Mouse (Mus musculus) MEL (cell line): Measurements from ENCODE around the gene H2-Q10. TPM values are rescaled to one million over a fixed set of nuclear protein-coding genes. Genes with fewer than 3 reads are reported as not detected.

Experiments
- DNase-seq: peaks from one replicate; pipeline ENCODE4 v3.0.0; 2011; ENCODE audit warnings: low read depth, low spot score
- H3K27ac ChIP-seq: 2 replicates; pipeline ENCODE4 v1.5.1; 2012; ENCODE audit warnings: low read depth, mild to moderate bottlenecking, control low read depth, low read length, moderate library complexity; ENCODE audit not compliant: control insufficient read depth
- H3K27me3 ChIP-seq, 2 experiments: fragments of 150-350 bp in 1 of 2; sonication (generic) in 1 of 2; 2 replicates each; pipeline ENCODE4 v1.6.1; 2012; ENCODE audit warnings: low read length in 2 of 2, mild to moderate bottlenecking in 2 of 2, improper control_type of control experiment in 1 of 2, moderate library complexity in 1 of 2; ENCODE audit not compliant: insufficient read depth in 2 of 2, control insufficient read depth in 1 of 2
- H3K36me3 ChIP-seq, 2 experiments: 2 replicates each; pipeline ENCODE4 v1.6.1; 2012 to 2014; ENCODE audit warnings: low read length in 2 of 2, improper control_type of control experiment in 1 of 2, inconsistent platforms in 1 of 2, mild to moderate bottlenecking in 1 of 2; ENCODE audit not compliant: insufficient read depth in 2 of 2, control insufficient read depth in 1 of 2
- H3K4me1 ChIP-seq, 2 experiments: fragments of 150-350 bp in 1 of 2; sonication (generic) in 1 of 2; 2 replicates each; pipeline ENCODE4 v1.6.1; 2012; ENCODE audit warnings: low read length in 2 of 2, improper control_type of control experiment in 1 of 2, mild to moderate bottlenecking in 1 of 2; ENCODE audit not compliant: insufficient read depth in 2 of 2, control insufficient read depth in 1 of 2
- H3K4me3 ChIP-seq, 2 experiments: fragments of 150-350 bp in 1 of 2; sonication (generic) in 1 of 2; 2 replicates each; pipeline ENCODE4 v1.5.1; 2012; ENCODE audit warnings: low read depth in 2 of 2, low read length in 2 of 2, mild to moderate bottlenecking in 2 of 2, moderate library complexity in 2 of 2, control low read depth in 1 of 2, improper control_type of control experiment in 1 of 2; ENCODE audit not compliant: control insufficient read depth in 1 of 2, insufficient read depth in 1 of 2
- H3K79me2 ChIP-seq: 2 replicates; pipeline ENCODE4 v1.6.1; 2012; ENCODE audit warnings: mild to moderate bottlenecking, low read length, moderate library complexity; ENCODE audit not compliant: control insufficient read depth, poor library complexity, insufficient read depth
- H3K9ac ChIP-seq: 2 replicates; pipeline ENCODE4 v1.6.1; 2012; ENCODE audit warnings: low read depth, mild to moderate bottlenecking, control low read depth, low read length, moderate library complexity; ENCODE audit not compliant: control insufficient read depth, poor library complexity, severe bottlenecking
- H3K9me3 ChIP-seq: fragments of 150-350 bp; sonication (generic); replicated peaks from 2 replicates; pipeline ENCODE4 v1.6.1; 2012; ENCODE audit warnings: mild to moderate bottlenecking, low read length, improper control_type of control experiment, moderate library complexity; ENCODE audit not compliant: insufficient read depth
- CHD1 ChIP-seq: IDR thresholded peaks from 2 replicates; pipeline ENCODE4 v1.6.1; 2012; ENCODE audit warnings: low read depth, mild to moderate bottlenecking, inconsistent platforms, low read length, improper control_type of control experiment
- CHD2 ChIP-seq: IDR thresholded peaks from 2 replicates; pipeline ENCODE4 v1.6.1; 2011; ENCODE audit warnings: low read length, improper control_type of control experiment
- E2F4 ChIP-seq: IDR thresholded peaks from 2 replicates; pipeline ENCODE4 v1.6.1; 2011; ENCODE audit warnings: low read depth, low read length, improper control_type of control experiment, borderline replicate concordance
- EP300 ChIP-seq, 2 experiments: IDR thresholded peaks; 2 replicates each; pipeline ENCODE4 v1.6.1; 2011; ENCODE audit warnings: improper control_type of control experiment in 2 of 2, low read length in 2 of 2, low read depth in 1 of 2, mild to moderate bottlenecking in 1 of 2
- ETS1 ChIP-seq: IDR thresholded peaks from 2 replicates; pipeline ENCODE4 v1.6.1; 2012; ENCODE audit warnings: low read depth, mild to moderate bottlenecking, inconsistent platforms, low read length, improper control_type of control experiment, moderate library complexity
- JUND ChIP-seq: IDR thresholded peaks from 2 replicates; pipeline ENCODE4 v1.6.1; 2011; ENCODE audit warnings: low read depth, mild to moderate bottlenecking, improper control_type of control experiment, low read length
- KAT2A ChIP-seq: conservative IDR thresholded peaks from 2 replicates; pipeline ENCODE4 v1.6.1; 2012; ENCODE audit warnings: low read depth, low read length, improper control_type of control experiment, inconsistent platforms
- MAZ ChIP-seq: IDR thresholded peaks from 2 replicates; pipeline ENCODE4 v1.6.1; 2012; ENCODE audit warnings: low read depth, mild to moderate bottlenecking, inconsistent platforms, low read length, improper control_type of control experiment
- MYB ChIP-seq: IDR thresholded peaks from 2 replicates; pipeline ENCODE4 v1.6.1; 2011; ENCODE audit warnings: mild to moderate bottlenecking, low read depth, low read length, improper control_type of control experiment
- MYC ChIP-seq: IDR thresholded peaks from 2 replicates; pipeline ENCODE4 v1.6.1; 2011; ENCODE audit warnings: low read depth, mild to moderate bottlenecking, low read length, improper control_type of control experiment, moderate library complexity
- NRF1 ChIP-seq: IDR thresholded peaks from 2 replicates; pipeline ENCODE4 v1.6.1; 2014; ENCODE audit warnings: low read depth, mild to moderate bottlenecking, inconsistent platforms, low read length, improper control_type of control experiment, moderate library complexity; ENCODE audit not compliant: poor library complexity, insufficient read depth, severe bottlenecking
- POLR2A ChIP-seq, 2 experiments: IDR thresholded peaks; 2 replicates each; pipeline ENCODE4 v1.6.1; 2011 to 2012; ENCODE audit warnings: low read length in 2 of 2, mild to moderate bottlenecking in 2 of 2, control low read depth in 1 of 2, improper control_type of control experiment in 1 of 2, low read depth in 1 of 2, moderate library complexity in 1 of 2; ENCODE audit not compliant: control insufficient read depth in 1 of 2, insufficient read depth in 1 of 2, poor library complexity in 1 of 2
- POLR2AphosphoS2 ChIP-seq: IDR thresholded peaks from 2 replicates; pipeline ENCODE4 v1.6.1; 2011; ENCODE audit warnings: low read length, improper control_type of control experiment
- SIN3A ChIP-seq: IDR thresholded peaks from 2 replicates; pipeline ENCODE4 v1.6.1; 2012; ENCODE audit warnings: low read length, improper control_type of control experiment, inconsistent platforms
- TAL1 ChIP-seq: IDR thresholded peaks from 2 replicates; pipeline ENCODE4 v1.6.1; 2012; ENCODE audit warnings: mild to moderate bottlenecking, inconsistent platforms, low read length, moderate library complexity, mixed read lengths
- UBTF ChIP-seq: IDR thresholded peaks from 2 replicates; pipeline ENCODE4 v1.6.1; 2012; ENCODE audit warnings: low read depth, mild to moderate bottlenecking, inconsistent platforms, low read length, improper control_type of control experiment, moderate library complexity, borderline replicate concordance; ENCODE audit not compliant: insufficient read depth
- ZNF384 ChIP-seq: IDR thresholded peaks from 2 replicates; pipeline ENCODE4 v1.6.1; 2012; ENCODE audit warnings: low read depth, mild to moderate bottlenecking, inconsistent platforms, low read length, improper control_type of control experiment
- polyA plus RNA-seq, 2 experiments: library from polyadenylated mRNA; stranded (reverse) in 1 of 2; unstranded in 1 of 2; fragments of >175 nt in 1 of 2; fragments of >200 nt in 1 of 2; gene quantifications; 2 replicates each; pipeline versions ENCODE4 v1.2.1 to v1.2.4; 2012; ENCODE audit warnings: low replicate concordance in 2 of 2, low read depth in 1 of 2; ENCODE audit not compliant: insufficient read length in 2 of 2, insufficient read depth in 1 of 2, missing spikeins in 1 of 2
- total RNA-seq: library from RNA; depleted of rRNA; stranded (reverse); fragments of 300-350 nt; gene quantifications from 2 replicates; pipeline ENCODE4 v1.2.3, GENCODE M21; 2012

The H2-Q10 gene
- total and polyA plus RNA-seq, 3 experiments, result 0.15 to 8.9 TPM; not detected in 1

- Histone ChIP-seq H3K36me3 (no peaks in the 10 kb centered on the region), H3K27me3 (no peaks in the 10 kb centered on the region; a peak in 1 of 4 replicates), H3K4me3 (no peak overlapping the region), H3K27ac (no peak overlapping the region), H3K79me2 (no peaks in the 10 kb centered on the region), H3K9me3 (no peaks in the 10 kb centered on the region), H3K4me1 (0 out of 4 replicates have a peak, but pooled peaks cover 0 to 2% of the 10 kb centered on the region in 2 experiments), H3K9ac (no peak overlapping the region)
- TF ChIP-seq EP300 (IDR thresholded peaks at IDR 0.05; ENCODE audit: low read depth in 1 of 2, low read length in 2 of 2) (no peak), JUND (no peak), KAT2A (no peak), POLR2A (IDR thresholded peaks at IDR 0.05; ENCODE audit: control insufficient read depth in 1 of 2, insufficient read depth in 1 of 2, low read depth in 1 of 2, low read length in 2 of 2, poor library complexity in 1 of 2) (no peak), UBTF (no peak), E2F4 (no peak), MYC (no peak), SIN3A (no peak), CHD1 (no peak), MAZ (no peak), MYB (no peak), POLR2AphosphoS2 (no peak), TAL1 (no peak), ETS1 (no peak)
- DNase-seq, result no peak
Observed at GRCm38 (mm10) chr17:35502226-35502625, 32.3 kb downstream of the H2-Q10 start.

DNA sequence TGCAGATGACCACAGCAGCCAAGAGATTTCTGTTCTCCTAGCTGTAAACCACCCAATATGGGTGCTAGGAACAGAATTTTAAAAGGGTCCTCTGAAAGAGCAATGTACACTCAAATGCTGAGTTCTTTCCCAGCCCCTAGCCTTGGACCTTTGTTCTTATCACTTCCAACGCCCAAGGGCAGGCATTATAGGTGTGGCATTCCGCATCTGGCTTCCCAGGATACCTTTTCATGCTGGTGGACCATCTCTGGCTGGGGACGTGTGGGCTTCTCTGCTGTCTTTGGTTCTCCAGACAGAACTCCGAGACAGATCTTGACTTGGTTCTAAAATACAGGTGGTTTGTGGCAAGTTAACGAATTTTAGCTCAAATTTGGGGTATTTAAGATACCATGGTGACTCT is 32.9 kb downstream of the H2-Q10 start:
- Histone ChIP-seq H3K36me3 (no peaks in the 10 kb centered on the region), H3K27me3 (no peaks in the 10 kb centered on the region; a peak in 1 of 4 replicates), H3K4me3 (no peak overlapping the region), H3K9me3 (no peaks in the 10 kb centered on the region), H3K79me2 (no peaks in the 10 kb centered on the region), H3K27ac (no peak overlapping the region), H3K4me1 (0 out of 4 replicates have a peak, but pooled peaks cover 0 to 2% of the 10 kb centered on the region in 2 experiments), H3K9ac (no peak overlapping the region)
- DNase-seq, result no peak
- no peak for TF ChIP-seq ZNF384
- TF ChIP-seq NRF1, result no peak
- TF ChIP-seq POLR2A (IDR thresholded peaks at IDR 0.05; ENCODE audit: control insufficient read depth in 1 of 2, insufficient read depth in 1 of 2, low read depth in 1 of 2, low read length in 2 of 2, poor library complexity in 1 of 2), result no peak
- no peak for TF ChIP-seq CHD2
- no peak for TF ChIP-seq MAZ
